Mouse (Mus musculus) brain, embryonic 14.5 days (tissue): ENCODE measurements around the gene Hist1h2ao.
"Not testable (repeated sequence)": the region's sequence is repeated elsewhere in the genome, so short reads cannot be mapped to it uniquely, and the experiment has no call there.

Experiments
- CTCF ChIP-seq: fragments of 200-500 bp; IDR thresholded peaks from 2 replicates; pipeline ENCODE4 v1.5.1; 2012; ENCODE audit warnings: inconsistent platforms, mild to moderate bottlenecking, moderate library complexity, borderline replicate concordance; ENCODE audit not compliant: insufficient read depth, insufficient read length; ENCODE audit errors: extremely low read depth
- POLR2A ChIP-seq: fragments of 200-500 bp; IDR thresholded peaks from 2 replicates; pipeline ENCODE4 v1.6.1; 2012; ENCODE audit warnings: mild to moderate bottlenecking, inconsistent platforms, borderline replicate concordance; ENCODE audit not compliant: poor library complexity, insufficient read depth, insufficient read length, severe bottlenecking; ENCODE audit errors: extremely low read depth

- not testable (repeated sequence) for TF ChIP-seq CTCF, POLR2A
These were observed 27.7 kb upstream of the Hist1h2ao start for GRCm38 (mm10) chr13:21782361-21783254.
